Mouse (Mus musculus) adrenal gland, postnatal 10 days (tissue): Measurements from ENCODE around the gene Mettl24. TPM values are rescaled to one million over a fixed set of nuclear protein-coding genes. Genes with fewer than 3 reads are reported as not detected.

ENCODE experiments used
- DNase-seq: peaks from one replicate; pipeline ENCODE4 v3.0.0; 2021; ENCODE audit warnings: mixed read lengths
- long read RNA-seq, 2 experiments: library from polyadenylated mRNA; stranded (forward); transcript quantifications; one replicate each; pipeline ENCODE4 v2.0.0; 2021
- total RNA-seq, 2 experiments: library from RNA; stranded (reverse); gene quantifications; 2 replicates each; pipeline ENCODE4 v1.2.3; 2021

The Mettl24 gene
- 1 to 10 TPM; 5.7 to 7.2 TPM for total RNA-seq
- long read RNA-seq, experiment 1, transcript Mettl24-201 (5 exons, 1,529 nt) = major isoform, 8 of 11 reads
- long read RNA-seq, experiment 1, partial matches to known transcripts = 2 of 11 reads
- long read RNA-seq, experiment 1, other reads (novel, unspliced or antisense) = 1 of 11 reads
- long read RNA-seq, experiment 2, transcript Mettl24-201 (5 exons, 1,529 nt) = major isoform, 7 of 7 reads
- long read RNA-seq, experiment 2, partial matches to known transcripts = 0 of 7 reads
- long read RNA-seq, experiment 2, other reads (novel, unspliced or antisense) = 0 of 7 reads

DNA sequence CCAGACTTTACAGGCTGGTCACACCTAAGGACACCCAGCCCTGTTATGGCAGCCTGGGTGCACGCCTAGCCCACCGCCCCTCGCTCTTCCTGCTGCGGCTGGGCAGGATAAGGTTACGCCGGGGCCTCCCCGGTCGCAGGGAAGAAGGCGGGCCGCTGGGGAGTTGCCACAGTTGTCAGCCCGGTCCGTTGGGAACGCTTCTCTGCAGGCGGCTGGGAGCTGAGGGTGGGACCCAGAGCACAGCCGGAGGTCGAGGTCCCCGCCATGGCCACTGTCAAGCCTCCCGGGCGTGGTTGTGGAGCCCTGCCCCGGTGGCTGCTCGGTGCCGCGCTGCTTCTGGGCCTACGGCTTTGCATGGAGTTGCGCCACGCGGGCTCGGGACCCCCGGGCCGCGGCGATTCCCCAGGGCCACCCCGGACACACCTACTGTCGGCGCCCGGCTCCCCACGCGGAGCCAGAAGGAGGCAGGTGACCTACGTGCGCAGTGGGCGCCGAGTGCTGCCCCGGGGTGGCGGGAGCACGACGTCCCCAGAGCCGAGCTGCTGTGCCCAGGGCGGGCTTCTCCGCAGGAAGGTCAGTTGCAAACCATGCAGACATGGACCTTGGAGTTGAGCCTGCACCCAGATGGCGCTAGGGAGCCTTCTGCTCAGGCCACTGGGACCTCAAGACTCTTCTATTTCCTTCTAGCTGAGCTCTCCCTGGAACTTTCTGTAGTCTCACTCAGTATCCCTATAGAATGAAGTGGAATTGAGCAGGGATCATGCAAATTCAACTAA lies at the start of gene Mettl24:
TSS of gene Mettl24 (plus strand) at position 191 of the 776 bp plus-strand sequence.
- peak; percentile 89 for DNase-seq

DNA sequence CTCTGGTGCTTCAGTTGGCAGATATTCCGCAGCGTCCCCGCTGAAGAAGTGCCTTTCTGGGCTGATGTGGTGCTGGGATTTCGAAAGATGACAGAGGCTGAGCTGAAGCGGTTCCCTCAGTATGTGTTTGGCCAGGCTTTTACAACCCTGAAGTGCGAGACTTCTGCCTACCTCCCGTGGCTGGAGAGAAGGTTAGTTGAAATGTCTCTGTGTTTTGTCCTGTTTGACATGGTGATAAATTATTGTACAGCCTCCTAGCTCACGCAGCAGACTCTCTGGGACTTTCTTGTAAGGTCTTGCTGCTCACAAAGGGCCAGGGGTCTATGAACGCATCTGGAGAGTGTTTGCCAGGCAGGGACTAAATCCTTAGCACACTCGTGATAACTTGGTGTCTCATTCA lies 45.8 kb upstream of the Mettl24 start:
- no peak for DNase-seq

GRCm38 (mm10) chr10:40638276-40638675 lies 44.8 kb upstream of the Mettl24 start:
- DNase-seq = no peak

DNA sequence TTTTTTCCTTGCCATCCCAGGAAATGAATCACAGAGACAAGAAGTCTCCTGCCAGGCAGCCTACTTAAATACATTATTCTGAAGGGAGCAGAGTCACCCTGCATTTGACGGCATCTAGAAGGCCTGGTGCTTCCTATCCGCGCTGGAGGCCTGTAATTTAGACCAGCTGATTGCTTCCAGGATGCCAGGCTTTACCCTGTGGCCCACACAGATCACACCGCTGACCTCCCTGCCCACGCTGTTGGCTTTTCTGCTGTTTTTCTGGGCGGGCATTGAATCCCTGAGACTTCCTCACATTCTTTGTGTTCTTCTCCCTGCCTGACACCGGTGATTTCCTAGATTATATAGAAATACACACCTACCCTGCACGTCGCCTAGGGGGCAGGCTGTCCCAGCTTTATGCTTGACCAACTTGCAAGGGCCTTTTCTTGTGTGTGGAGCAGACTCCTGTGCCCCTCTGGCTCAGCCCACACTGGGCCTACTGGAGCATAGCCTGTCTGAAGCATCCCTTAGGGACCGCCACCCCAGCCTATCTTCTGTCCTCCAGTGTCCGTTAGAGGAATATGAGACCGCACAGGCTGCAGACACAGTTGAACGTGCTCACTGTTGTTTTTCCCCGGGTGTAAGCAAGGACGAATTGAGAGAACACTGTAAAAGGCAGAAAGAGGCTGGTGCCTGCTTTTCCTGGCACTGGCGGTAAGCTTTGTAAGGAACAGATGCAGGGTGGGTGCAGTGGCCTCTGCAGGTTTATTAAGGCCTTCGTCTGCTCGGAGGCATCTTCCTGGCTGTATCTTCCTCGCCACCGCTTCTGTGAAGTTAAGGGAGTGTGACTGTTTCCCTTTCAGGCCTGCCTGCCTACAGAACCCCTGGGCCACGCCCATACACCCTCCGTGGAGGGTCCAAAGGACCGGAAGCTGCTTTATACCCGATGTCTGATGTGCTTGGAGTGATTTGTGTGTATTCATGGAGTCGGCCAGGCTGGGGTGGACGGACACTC lies 44.0 kb upstream of the Mettl24 start:
- no peak for DNase-seq

DNA sequence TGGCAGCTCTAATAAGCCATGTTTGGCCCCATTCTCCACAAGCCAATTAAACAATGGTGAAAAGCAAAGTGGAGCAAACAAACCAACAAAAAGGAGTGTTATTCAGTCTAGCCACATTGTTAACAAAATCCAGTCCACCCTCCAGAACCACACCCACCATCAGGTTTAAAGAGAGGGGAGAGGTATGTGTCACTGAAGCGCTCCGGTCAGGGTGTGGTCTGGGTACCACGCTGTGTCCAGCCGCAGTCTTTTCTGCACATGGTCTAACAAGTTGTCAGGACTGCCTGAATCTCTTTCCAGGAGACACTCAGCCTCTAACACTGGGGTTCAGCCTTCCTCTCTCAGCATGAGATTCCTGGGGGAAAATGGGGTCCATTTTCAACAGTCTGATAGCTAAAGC lies 42.7 kb upstream of the Mettl24 start:
- DNase-seq = no peak

- no peak for DNase-seq
These were observed 41.2 kb upstream of the Mettl24 start for GRCm38 (mm10) chr10:40641901-40642300.

DNA sequence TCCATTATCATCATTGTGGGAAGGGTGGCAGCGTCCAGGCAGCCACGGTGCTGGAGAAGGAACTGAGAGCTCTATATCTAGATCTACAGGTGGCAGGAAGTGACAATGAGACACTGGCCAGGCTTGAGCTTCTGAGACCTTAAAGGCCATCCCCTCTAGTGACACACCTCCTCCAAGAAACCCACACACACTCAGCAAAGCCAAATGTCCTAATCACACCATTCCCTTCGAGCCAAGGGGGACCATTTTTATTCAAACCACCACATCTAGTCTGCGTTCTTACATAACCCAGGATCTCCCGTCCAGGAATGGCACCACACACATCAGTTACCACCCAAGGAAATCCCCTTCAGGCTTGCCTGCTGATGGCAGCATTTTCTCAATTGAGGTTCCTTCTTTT lies 40.0 kb upstream of the Mettl24 start:
- DNase-seq = no peak

DNA sequence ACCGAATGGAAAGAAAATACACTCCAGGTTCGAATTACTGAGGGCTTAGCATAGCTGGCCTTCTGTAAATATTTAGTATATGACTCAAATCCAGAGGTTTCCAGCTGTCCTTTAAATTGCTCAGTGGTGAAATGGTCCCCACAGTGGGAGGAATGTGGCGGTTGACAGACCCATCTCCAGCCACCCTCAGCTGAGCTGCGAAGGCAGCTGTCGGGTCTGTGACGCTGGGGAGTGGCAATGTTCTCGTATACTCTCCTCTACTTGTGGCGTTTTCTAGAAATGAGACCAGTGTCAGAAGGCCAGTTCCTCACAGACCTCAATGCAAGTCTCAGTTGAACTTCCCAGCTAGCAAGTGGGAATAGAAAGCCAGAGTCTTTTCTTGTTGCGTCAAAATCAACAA lies 38.6 kb upstream of the Mettl24 start:
- DNase-seq = no peak

- no peak for DNase-seq
These were observed 37.7 kb upstream of the Mettl24 start for GRCm38 (mm10) chr10:40645346-40645745.

GRCm38 (mm10) chr10:40648776-40649175 lies 34.3 kb upstream of the Mettl24 start:
- DNase-seq = no peak

GRCm38 (mm10) chr10:40649634-40650033 lies 33.4 kb upstream of the Mettl24 start:
- no peak for DNase-seq

- DNase-seq = no peak
These were observed 31.4 kb upstream of the Mettl24 start for GRCm38 (mm10) chr10:40651676-40652075.

DNA sequence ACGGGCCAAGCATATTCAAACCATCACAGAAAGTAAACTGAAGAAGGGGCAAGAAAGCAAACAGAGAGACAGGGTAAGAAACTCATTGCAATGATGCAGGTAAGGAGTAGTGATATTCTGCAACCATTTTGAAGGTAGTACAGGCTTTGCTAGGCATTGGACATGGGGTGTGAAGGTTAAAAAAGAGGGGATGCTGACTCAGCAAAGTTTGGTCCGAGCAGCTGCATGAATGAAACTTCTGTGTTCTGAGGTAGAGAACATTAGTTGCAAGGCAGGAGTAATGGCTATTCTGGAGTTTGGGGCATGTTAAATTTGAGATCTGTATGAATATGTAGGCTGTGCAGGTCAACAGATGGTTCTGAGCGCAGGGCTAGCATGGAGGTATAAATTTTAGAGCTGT lies 17.8 kb upstream of the Mettl24 start:
- no peak for DNase-seq

- no peak for DNase-seq
These were observed 16.1 kb upstream of the Mettl24 start for GRCm38 (mm10) chr10:40666943-40667342.

DNA sequence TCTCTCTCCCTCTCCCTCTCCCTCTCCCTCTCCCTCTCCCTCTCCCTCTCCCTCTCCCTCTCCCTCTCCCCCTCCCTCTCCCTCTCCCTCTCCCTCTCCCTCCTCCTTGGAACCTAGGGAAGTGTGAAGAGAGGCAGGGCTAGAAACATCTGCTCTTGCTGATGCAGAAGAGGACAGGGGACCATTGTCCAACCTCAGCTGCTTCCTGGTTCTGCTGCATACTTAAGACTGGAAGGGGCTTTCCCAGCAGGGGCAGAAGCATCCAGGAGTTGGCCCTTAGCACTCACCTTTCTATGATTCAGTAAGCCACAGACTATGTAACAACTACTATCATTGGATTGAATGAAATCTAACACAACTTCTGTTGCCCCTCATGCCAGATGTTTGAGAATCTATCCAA lies 14.4 kb upstream of the Mettl24 start:
- no peak for DNase-seq

DNA sequence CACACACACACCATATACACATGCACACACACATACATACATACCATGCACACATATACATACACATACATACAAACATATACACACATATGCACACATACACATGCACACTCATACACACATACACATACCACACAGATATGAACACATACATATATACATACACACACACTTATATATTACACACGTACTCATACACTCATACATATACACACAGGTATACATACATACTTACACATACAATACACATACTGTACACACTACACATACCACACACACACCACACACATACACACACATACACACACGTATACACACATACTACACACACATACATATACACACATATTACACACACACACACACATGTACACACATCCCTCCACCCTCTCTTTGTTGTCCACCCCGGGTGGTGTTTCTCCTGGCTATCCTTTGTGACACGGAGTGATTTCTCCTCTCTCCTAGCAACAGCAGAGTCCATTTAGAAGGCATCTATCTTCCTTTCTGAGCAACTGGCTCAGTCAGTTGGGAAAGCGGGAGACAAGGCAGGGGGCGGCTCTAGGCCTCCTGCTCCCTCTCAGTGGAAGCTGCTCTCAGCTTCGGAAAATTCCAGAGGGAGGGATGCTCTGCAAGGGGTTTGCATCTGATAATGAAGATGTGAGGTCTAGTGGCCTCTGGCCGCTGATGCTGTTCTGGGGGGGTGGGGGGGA lies 10.3 kb upstream of the Mettl24 start:
- no peak for DNase-seq

DNA sequence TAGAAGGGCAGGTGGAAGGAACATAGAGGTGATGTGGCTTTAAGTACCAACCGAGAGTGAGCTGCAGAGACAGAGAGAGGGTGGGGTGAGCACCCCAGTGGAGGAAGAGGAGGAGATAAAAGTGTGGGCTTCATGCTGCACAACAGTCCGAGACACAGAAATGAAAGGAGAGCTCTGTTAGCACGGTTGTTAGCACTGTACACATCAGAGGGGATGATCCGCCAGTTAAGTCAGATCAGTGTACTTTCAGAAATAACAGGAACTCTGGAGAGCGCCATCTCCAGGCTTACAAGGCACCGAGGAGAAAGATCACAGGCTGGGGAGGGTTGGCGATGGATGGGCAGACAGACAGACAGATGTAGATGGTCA lies 9.8 kb upstream of the Mettl24 start:
- DNase-seq = no peak

DNA sequence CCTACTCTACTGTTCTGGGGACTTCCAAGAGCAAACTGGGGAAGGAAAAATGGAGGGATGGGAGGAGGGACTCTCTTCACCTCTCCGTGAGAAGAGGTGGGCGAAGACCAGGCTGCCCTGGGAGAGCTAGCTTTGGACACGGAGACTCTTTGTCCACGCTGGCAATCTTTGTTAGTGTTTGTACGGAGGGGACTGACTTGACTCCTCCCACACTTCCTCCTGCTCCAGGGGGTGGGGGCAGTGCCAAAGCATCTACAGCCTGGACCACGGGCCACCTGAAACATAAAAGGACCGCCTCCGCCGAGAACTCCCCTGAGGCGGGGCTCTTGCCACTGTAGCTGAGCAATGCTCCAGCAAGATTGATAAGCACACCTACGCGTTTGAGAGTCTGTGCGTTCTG lies 8.9 kb upstream of the Mettl24 start:
- no peak for DNase-seq

- peak; percentile 25 for DNase-seq
These were observed 7.2 kb upstream of the Mettl24 start for GRCm38 (mm10) chr10:40675921-40676320.

DNA sequence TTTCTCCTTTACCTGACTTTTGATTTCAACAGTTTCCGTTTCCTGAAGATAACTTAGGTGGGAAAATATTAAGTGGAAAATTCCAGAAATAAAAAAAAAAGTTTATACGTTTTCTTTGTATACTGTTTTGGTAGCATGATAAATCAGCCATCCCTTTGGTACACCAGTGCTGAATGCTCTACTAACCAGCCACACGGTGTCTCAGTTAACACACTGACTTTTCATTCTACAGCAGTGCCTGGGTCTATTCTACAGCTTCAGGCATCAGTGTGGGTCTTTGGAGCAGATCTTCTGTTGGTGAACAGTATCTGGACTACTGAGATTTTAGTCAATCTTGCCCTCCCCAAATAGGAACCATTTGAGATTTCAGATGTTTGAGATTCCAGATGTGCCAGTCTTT lies 4.6 kb upstream of the Mettl24 start:
- no peak for DNase-seq

- peak; percentile 14 for DNase-seq
These were observed 612 bp upstream of the Mettl24 start for GRCm38 (mm10) chr10:40682470-40682869.

GRCm38 (mm10) chr10:40683868-40684253 lies 779 bp downstream of the Mettl24 start:
- peak; percentile 12 for DNase-seq
